Mouse (Mus musculus) MEL (cell line): ENCODE measurements around the gene Cenpc1. TPM values are rescaled to one million over a fixed set of nuclear protein-coding genes. Genes with fewer than 3 reads are reported as not detected.

ENCODE experiments used
- DNase-seq: peaks from one replicate; pipeline ENCODE4 v3.0.0; 2011; ENCODE audit warnings: low read depth, low spot score
- H3K27ac ChIP-seq: 2 replicates; pipeline ENCODE4 v1.5.1; 2012; ENCODE audit warnings: low read depth, mild to moderate bottlenecking, control low read depth, low read length, moderate library complexity; ENCODE audit not compliant: control insufficient read depth
- H3K27me3 ChIP-seq, 2 experiments: fragments of 150-350 bp in 1 of 2; sonication (generic) in 1 of 2; 2 replicates each; pipeline ENCODE4 v1.6.1; 2012; ENCODE audit warnings: low read length in 2 of 2, mild to moderate bottlenecking in 2 of 2, improper control_type of control experiment in 1 of 2, moderate library complexity in 1 of 2; ENCODE audit not compliant: insufficient read depth in 2 of 2, control insufficient read depth in 1 of 2
- H3K36me3 ChIP-seq, 2 experiments: 2 replicates each; pipeline ENCODE4 v1.6.1; 2012 to 2014; ENCODE audit warnings: low read length in 2 of 2, improper control_type of control experiment in 1 of 2, inconsistent platforms in 1 of 2, mild to moderate bottlenecking in 1 of 2; ENCODE audit not compliant: insufficient read depth in 2 of 2, control insufficient read depth in 1 of 2
- H3K4me1 ChIP-seq, 2 experiments: fragments of 150-350 bp in 1 of 2; sonication (generic) in 1 of 2; 2 replicates each; pipeline ENCODE4 v1.6.1; 2012; ENCODE audit warnings: low read length in 2 of 2, improper control_type of control experiment in 1 of 2, mild to moderate bottlenecking in 1 of 2; ENCODE audit not compliant: insufficient read depth in 2 of 2, control insufficient read depth in 1 of 2
- H3K4me3 ChIP-seq, 2 experiments: fragments of 150-350 bp in 1 of 2; sonication (generic) in 1 of 2; 2 replicates each; pipeline ENCODE4 v1.5.1; 2012; ENCODE audit warnings: low read depth in 2 of 2, low read length in 2 of 2, mild to moderate bottlenecking in 2 of 2, moderate library complexity in 2 of 2, control low read depth in 1 of 2, improper control_type of control experiment in 1 of 2; ENCODE audit not compliant: control insufficient read depth in 1 of 2, insufficient read depth in 1 of 2
- H3K79me2 ChIP-seq: 2 replicates; pipeline ENCODE4 v1.6.1; 2012; ENCODE audit warnings: mild to moderate bottlenecking, low read length, moderate library complexity; ENCODE audit not compliant: control insufficient read depth, poor library complexity, insufficient read depth
- H3K9ac ChIP-seq: 2 replicates; pipeline ENCODE4 v1.6.1; 2012; ENCODE audit warnings: low read depth, mild to moderate bottlenecking, control low read depth, low read length, moderate library complexity; ENCODE audit not compliant: control insufficient read depth, poor library complexity, severe bottlenecking
- H3K9me3 ChIP-seq: fragments of 150-350 bp; sonication (generic); replicated peaks from 2 replicates; pipeline ENCODE4 v1.6.1; 2012; ENCODE audit warnings: mild to moderate bottlenecking, low read length, improper control_type of control experiment, moderate library complexity; ENCODE audit not compliant: insufficient read depth
- BHLHE40 ChIP-seq: IDR thresholded peaks from 2 replicates; pipeline ENCODE4 v1.6.1; 2012; ENCODE audit warnings: low read depth, mild to moderate bottlenecking, inconsistent platforms, low read length, improper control_type of control experiment, borderline replicate concordance
- CHD2 ChIP-seq: IDR thresholded peaks from 2 replicates; pipeline ENCODE4 v1.6.1; 2011; ENCODE audit warnings: low read length, improper control_type of control experiment
- CTCF ChIP-seq, 3 experiments: IDR thresholded peaks in 2 of 3; conservative IDR thresholded peaks in 1 of 3; 2 replicates each; pipeline ENCODE4 v1.5.1; 2011 to 2012; ENCODE audit warnings: low read length in 3 of 3, low read depth in 2 of 3, mild to moderate bottlenecking in 2 of 3, improper control_type of control experiment in 1 of 3, inconsistent platforms in 1 of 3, mixed read lengths in 1 of 3, moderate library complexity in 1 of 3; ENCODE audit not compliant: control insufficient read depth in 1 of 3, insufficient read depth in 1 of 3, poor library complexity in 1 of 3, severe bottlenecking in 1 of 3
- ELF1 ChIP-seq: IDR thresholded peaks from 2 replicates; pipeline ENCODE4 v1.6.1; 2014; ENCODE audit warnings: low read depth, mild to moderate bottlenecking, inconsistent platforms, low read length, improper control_type of control experiment, moderate library complexity
- HCFC1 ChIP-seq: IDR thresholded peaks from 2 replicates; pipeline ENCODE4 v1.6.1; 2012; ENCODE audit warnings: low read depth, mild to moderate bottlenecking, inconsistent platforms, low read length, improper control_type of control experiment, moderate library complexity
- MAFK ChIP-seq: IDR thresholded peaks from 2 replicates; pipeline ENCODE4 v1.6.1; 2011; ENCODE audit warnings: low read depth, mild to moderate bottlenecking, low read length, improper control_type of control experiment, borderline replicate concordance
- MAZ ChIP-seq: IDR thresholded peaks from 2 replicates; pipeline ENCODE4 v1.6.1; 2012; ENCODE audit warnings: low read depth, mild to moderate bottlenecking, inconsistent platforms, low read length, improper control_type of control experiment
- MYB ChIP-seq: IDR thresholded peaks from 2 replicates; pipeline ENCODE4 v1.6.1; 2011; ENCODE audit warnings: mild to moderate bottlenecking, low read depth, low read length, improper control_type of control experiment
- NRF1 ChIP-seq: IDR thresholded peaks from 2 replicates; pipeline ENCODE4 v1.6.1; 2014; ENCODE audit warnings: low read depth, mild to moderate bottlenecking, inconsistent platforms, low read length, improper control_type of control experiment, moderate library complexity; ENCODE audit not compliant: poor library complexity, insufficient read depth, severe bottlenecking
- POLR2AphosphoS2 ChIP-seq: IDR thresholded peaks from 2 replicates; pipeline ENCODE4 v1.6.1; 2011; ENCODE audit warnings: low read length, improper control_type of control experiment
- RAD21 ChIP-seq: IDR thresholded peaks from 2 replicates; pipeline ENCODE4 v1.6.1; 2011; ENCODE audit warnings: mild to moderate bottlenecking, low read depth, low read length, improper control_type of control experiment
- RCOR1 ChIP-seq: IDR thresholded peaks from 2 replicates; pipeline ENCODE4 v1.6.1; 2012; ENCODE audit warnings: low read depth, mild to moderate bottlenecking, inconsistent platforms, low read length, improper control_type of control experiment
- TAL1 ChIP-seq: IDR thresholded peaks from 2 replicates; pipeline ENCODE4 v1.6.1; 2012; ENCODE audit warnings: mild to moderate bottlenecking, inconsistent platforms, low read length, moderate library complexity, mixed read lengths
- TCF12 ChIP-seq: IDR thresholded peaks from 2 replicates; pipeline ENCODE4 v1.6.1; 2014; ENCODE audit warnings: low read depth, mild to moderate bottlenecking, inconsistent platforms, low read length, improper control_type of control experiment, moderate library complexity
- UBTF ChIP-seq: IDR thresholded peaks from 2 replicates; pipeline ENCODE4 v1.6.1; 2012; ENCODE audit warnings: low read depth, mild to moderate bottlenecking, inconsistent platforms, low read length, improper control_type of control experiment, moderate library complexity, borderline replicate concordance; ENCODE audit not compliant: insufficient read depth
- USF2 ChIP-seq, 2 experiments: IDR thresholded peaks; 2 replicates each; pipeline ENCODE4 v1.6.1; 2011 to 2012; ENCODE audit warnings: improper control_type of control experiment in 2 of 2, low read length in 2 of 2, borderline replicate concordance in 1 of 2, inconsistent platforms in 1 of 2, low read depth in 1 of 2, mild to moderate bottlenecking in 1 of 2; ENCODE audit not compliant: insufficient read depth in 1 of 2
- ZKSCAN1 ChIP-seq: IDR thresholded peaks from 2 replicates; pipeline ENCODE4 v1.6.1; 2012; ENCODE audit warnings: low read depth, mild to moderate bottlenecking, inconsistent platforms, low read length, improper control_type of control experiment, moderate library complexity
- ZNF384 ChIP-seq: IDR thresholded peaks from 2 replicates; pipeline ENCODE4 v1.6.1; 2012; ENCODE audit warnings: low read depth, mild to moderate bottlenecking, inconsistent platforms, low read length, improper control_type of control experiment
- polyA plus RNA-seq, 2 experiments: library from polyadenylated mRNA; stranded (reverse) in 1 of 2; unstranded in 1 of 2; fragments of >175 nt in 1 of 2; fragments of >200 nt in 1 of 2; gene quantifications; 2 replicates each; pipeline versions ENCODE4 v1.2.1 to v1.2.4; 2012; ENCODE audit warnings: low replicate concordance in 2 of 2, low read depth in 1 of 2; ENCODE audit not compliant: insufficient read length in 2 of 2, insufficient read depth in 1 of 2, missing spikeins in 1 of 2
- total RNA-seq: library from RNA; depleted of rRNA; stranded (reverse); fragments of 300-350 nt; gene quantifications from 2 replicates; pipeline ENCODE4 v1.2.3, GENCODE M21; 2012

Cenpc1 gene
- total and polyA plus RNA-seq, 3 experiments = 9.6 to 12.6 TPM; not detected in 1

DNA sequence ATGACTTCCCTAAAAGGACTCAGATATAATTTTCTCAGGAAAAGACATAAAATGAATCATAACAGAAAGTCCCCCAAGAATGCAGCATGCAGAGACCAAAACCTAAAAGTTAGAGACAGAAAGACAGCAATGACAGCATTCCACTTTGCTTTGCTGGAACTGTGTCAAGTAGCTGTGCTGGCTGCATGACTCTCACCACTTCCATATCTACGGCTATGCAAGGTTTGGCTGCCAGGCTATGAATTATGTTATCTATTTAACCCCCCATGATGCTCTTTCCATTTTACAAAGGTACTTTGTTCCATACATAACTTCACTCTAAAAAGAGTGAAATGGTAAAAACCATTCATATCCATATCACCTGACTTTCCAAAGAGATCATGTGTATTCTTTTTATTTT is 48.6 kb upstream of the Cenpc1 start:
- H3K9me3 ChIP-seq = no peaks in the 10 kb centered on the region
- DNase-seq = no peak
- peaks cover 3% of the 10 kb centered on the region in 2 experiments; a peak in 3 of 4 replicates for H3K36me3 ChIP-seq
- H3K9ac ChIP-seq = no peak overlapping the region
- TF ChIP-seq TCF12 (no peak), POLR2AphosphoS2 (no peak), MAZ (no peak), CHD2 (no peak), MAFK (no peak), USF2 (IDR thresholded peaks at IDR 0.05; ENCODE audit: borderline replicate concordance in 1 of 2, insufficient read depth in 1 of 2, low read depth in 1 of 2, low read length in 2 of 2) (no peak), RAD21 (no peak), ZNF384 (no peak), RCOR1 (no peak), BHLHE40 (no peak), CTCF (IDR thresholded peaks at IDR 0.05 in 2 of 3, conservative IDR thresholded peaks at IDR 0.05 in 1 of 3; ENCODE audit: control insufficient read depth in 1 of 3, insufficient read depth in 1 of 3, low read depth in 2 of 3, low read length in 3 of 3, poor library complexity in 1 of 3, severe bottlenecking in 1 of 3) (no peak), MYB (no peak), ZKSCAN1 (no peak), HCFC1 (no peak), ELF1 (no peak), UBTF (no peak), TAL1 (no peak), NRF1 (no peak)
- H3K79me2 ChIP-seq = no peaks in the 10 kb centered on the region
- H3K27ac ChIP-seq = no peak overlapping the region
- H3K4me3 ChIP-seq = no peak overlapping the region
- H3K4me1 ChIP-seq = no peaks in the 10 kb centered on the region
- H3K27me3 ChIP-seq = no peaks in the 10 kb centered on the region

- no peak for TF ChIP-seq ZKSCAN1
- no peak for DNase-seq
- Histone ChIP-seq H3K36me3 (peaks cover 3% of the 10 kb centered on the region in 2 experiments; a peak in 3 of 4 replicates), H3K4me1 (no peaks in the 10 kb centered on the region), H3K9ac (no peak overlapping the region), H3K9me3 (no peaks in the 10 kb centered on the region), H3K27me3 (no peaks in the 10 kb centered on the region), H3K27ac (no peak overlapping the region), H3K79me2 (no peaks in the 10 kb centered on the region), H3K4me3 (no peak overlapping the region)
These were observed 47.7 kb upstream of the Cenpc1 start for GRCm38 (mm10) chr5:86113037-86113436.
